Mouse (Mus musculus): Measurements from ENCODE around the gene Snx32. TPM values are rescaled to one million over a fixed set of nuclear protein-coding genes. Genes with fewer than 3 reads are reported as not detected.

Gene Snx32
- polyA plus RNA-seq, 1 experiment from 2014 or later, result 3.0 TPM

DNA sequence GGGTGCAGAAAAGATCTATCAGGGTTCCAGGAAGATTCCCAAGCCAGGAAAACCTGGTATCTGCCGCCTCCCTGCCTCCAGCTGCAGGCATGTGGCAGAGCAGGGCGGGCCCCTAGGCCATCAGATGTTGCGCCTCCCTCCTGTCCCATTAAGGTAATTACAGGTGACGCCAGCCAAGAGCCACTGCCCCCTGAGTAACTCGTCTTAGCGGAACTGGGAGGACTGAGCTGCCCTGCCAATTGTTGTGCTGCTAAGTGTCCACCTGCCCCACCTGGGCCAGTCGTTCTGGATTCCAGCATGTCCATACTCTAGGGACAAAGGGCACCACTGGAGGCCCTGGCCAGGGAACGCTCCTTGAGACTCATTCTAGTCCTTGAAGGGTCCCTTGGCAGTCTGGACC, 43.5 kb upstream of the Snx32 start:
- no peak for ATAC-seq
- Histone ChIP-seq H3K4me1 (ENCODE audit: insufficient read depth) (no peaks in the 10 kb centered on the region), H3K9ac (replicated peaks) (no peak overlapping the region), H3K4me3 (ENCODE audit: low read depth, low read length) (no peak overlapping the region), H3K9me3 (ENCODE audit: low read length) (no peaks in the 10 kb centered on the region), H3K27me3 (ENCODE audit: insufficient read depth, low read length) (peaks cover 23% of the 10 kb centered on the region), H3K36me3 (replicated peaks; ENCODE audit: insufficient read depth, low read length) (no peaks in the 10 kb centered on the region), H3K27ac (ENCODE audit: low read depth) (no peak overlapping the region), H3K4me2 (ENCODE audit: low read depth, low read length) (no peak overlapping the region)
- 70% methylated on average over 8 of the region's 8 CpGs for WGBS (ENCODE audit: insufficient replicate concordance)
- no peak for DNase-seq
- TF ChIP-seq EP300 (IDR thresholded peaks at IDR 0.05; ENCODE audit: low read depth), result no peak
- no peak for TF ChIP-seq CTCF (IDR thresholded peaks at IDR 0.05; ENCODE audit: low read depth)

DNA sequence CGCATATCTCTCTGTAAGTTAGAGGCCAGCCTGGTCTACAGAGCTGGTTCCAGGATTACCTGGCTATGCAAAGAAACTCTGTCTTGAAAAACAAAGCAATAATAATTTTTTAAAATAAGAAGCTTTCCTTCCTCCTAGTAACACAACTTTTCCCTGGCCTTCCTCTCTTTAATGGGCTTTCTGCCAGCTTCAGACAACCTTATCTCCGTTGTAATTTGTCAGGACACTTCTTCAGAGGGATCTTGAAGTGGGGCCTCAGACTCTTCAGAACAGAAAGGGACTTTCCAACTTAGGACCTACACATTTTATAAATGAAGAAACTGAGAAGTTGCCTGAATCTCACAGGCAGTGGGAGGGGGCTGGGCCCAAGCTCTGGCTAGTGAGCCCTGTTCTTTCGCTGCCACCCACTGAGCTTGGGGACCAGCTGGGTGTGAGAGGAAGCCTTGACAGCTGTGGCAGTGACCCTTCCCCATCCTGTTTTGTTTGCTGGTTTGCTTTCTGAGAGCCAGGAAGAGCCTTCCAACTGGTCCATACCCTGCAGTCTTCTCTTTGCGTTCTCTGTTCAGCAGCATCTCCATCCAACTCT, 37.2 kb upstream of the Snx32 start:
- 57% methylated on average over 4 of the region's 4 CpGs for WGBS (ENCODE audit: insufficient replicate concordance)
- H3K9ac ChIP-seq (replicated peaks), result no peak overlapping the region

DNA sequence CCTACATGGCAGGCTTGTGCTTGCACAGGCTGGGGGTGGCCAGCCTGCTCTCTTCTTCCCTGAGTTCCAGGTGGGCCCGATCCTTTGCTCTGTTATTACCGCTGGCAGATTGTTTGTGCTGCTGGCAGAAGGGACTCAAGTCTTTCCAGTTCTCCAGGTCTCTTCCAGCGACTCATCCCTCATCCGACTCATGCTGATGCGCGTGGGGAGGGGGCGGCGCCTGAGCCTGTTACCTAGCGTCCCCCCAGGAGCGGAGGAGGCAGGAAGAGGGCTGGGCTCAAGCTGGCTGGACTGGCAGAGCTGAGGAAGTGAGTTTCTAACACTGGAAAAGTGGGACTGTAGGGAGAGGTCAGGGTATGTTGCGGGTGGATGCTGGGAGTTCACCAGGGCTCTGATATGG, 33.7 kb upstream of the Snx32 start:
- Histone ChIP-seq H3K4me2 (ENCODE audit: low read depth, low read length) (no peak overlapping the region), H3K27ac (ENCODE audit: low read depth) (no peak overlapping the region), H3K9me3 (ENCODE audit: low read length) (no peaks in the 10 kb centered on the region), H3K4me1 (ENCODE audit: insufficient read depth) (no peaks in the 10 kb centered on the region), H3K36me3 (replicated peaks; ENCODE audit: insufficient read depth, low read length) (no peaks in the 10 kb centered on the region), H3K4me3 (ENCODE audit: low read depth, low read length) (no peak overlapping the region), H3K27me3 (ENCODE audit: insufficient read depth, low read length) (no peaks in the 10 kb centered on the region), H3K9ac (replicated peaks) (no peak overlapping the region)
- no peak for DNase-seq
- no peak for TF ChIP-seq CTCF (IDR thresholded peaks at IDR 0.05; ENCODE audit: low read depth)
- TF ChIP-seq EP300 (IDR thresholded peaks at IDR 0.05; ENCODE audit: low read depth), result no peak
- no peak for ATAC-seq
- 69% methylated on average over 11 of the region's 11 CpGs for WGBS (ENCODE audit: insufficient replicate concordance)

More for the DNA sequence above, 37.2 kb upstream of the Snx32 start:
- TF ChIP-seq CTCF (IDR thresholded peaks at IDR 0.05; ENCODE audit: low read depth) (no peak), EP300 (IDR thresholded peaks at IDR 0.05; ENCODE audit: low read depth) (no peak)
- Histone ChIP-seq H3K27me3 (ENCODE audit: insufficient read depth, low read length) (no peaks in the 10 kb centered on the region), H3K4me2 (ENCODE audit: low read depth, low read length) (no peak overlapping the region), H3K27ac (ENCODE audit: low read depth) (no peak overlapping the region), H3K4me1 (ENCODE audit: insufficient read depth) (no peaks in the 10 kb centered on the region), H3K4me3 (ENCODE audit: low read depth, low read length) (no peak overlapping the region), H3K9me3 (ENCODE audit: low read length) (no peaks in the 10 kb centered on the region), H3K36me3 (replicated peaks; ENCODE audit: insufficient read depth, low read length) (no peaks in the 10 kb centered on the region)
- ATAC-seq, result no peak
- no peak for DNase-seq

DNA sequence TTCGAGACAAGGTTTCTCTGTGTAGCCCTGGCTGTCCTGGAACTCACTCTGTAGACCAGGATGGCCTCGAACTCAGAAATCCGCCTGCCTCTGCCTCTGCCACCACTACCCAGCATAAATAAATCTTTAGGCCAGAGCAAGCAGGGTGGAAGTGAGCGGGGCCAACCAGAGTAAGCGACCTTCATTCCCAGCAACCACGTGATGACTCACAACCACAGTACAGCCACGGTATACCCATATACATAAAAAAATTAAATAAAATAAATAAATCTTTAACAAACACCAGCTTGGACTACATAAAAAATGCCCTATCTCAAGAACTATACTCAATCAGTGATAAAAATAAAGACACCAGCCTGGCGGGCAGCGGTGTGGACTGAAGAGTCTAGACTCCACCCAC, 33.0 kb upstream of the Snx32 start:
- H3K27me3 ChIP-seq (ENCODE audit: insufficient read depth, low read length), result no peaks in the 10 kb centered on the region
- TF ChIP-seq EP300 (IDR thresholded peaks at IDR 0.05; ENCODE audit: low read depth), result no peak
- no peak for TF ChIP-seq CTCF (IDR thresholded peaks at IDR 0.05; ENCODE audit: low read depth)
- H3K9ac ChIP-seq (replicated peaks), result no peak overlapping the region
- no peaks in the 10 kb centered on the region for H3K36me3 ChIP-seq (replicated peaks; ENCODE audit: insufficient read depth, low read length)
- no peaks in the 10 kb centered on the region for H3K4me1 ChIP-seq (ENCODE audit: insufficient read depth)
- H3K9me3 ChIP-seq (ENCODE audit: low read length), result no peaks in the 10 kb centered on the region
- DNase-seq (no peak), ATAC-seq (no peak)
- 75% methylated on average over 9 of the region's 9 CpGs for WGBS (ENCODE audit: insufficient replicate concordance)
- no peak overlapping the region for H3K4me3 ChIP-seq (ENCODE audit: low read depth, low read length)
- H3K27ac ChIP-seq (ENCODE audit: low read depth), result no peak overlapping the region
- H3K4me2 ChIP-seq (ENCODE audit: low read depth, low read length), result no peak overlapping the region

DNA sequence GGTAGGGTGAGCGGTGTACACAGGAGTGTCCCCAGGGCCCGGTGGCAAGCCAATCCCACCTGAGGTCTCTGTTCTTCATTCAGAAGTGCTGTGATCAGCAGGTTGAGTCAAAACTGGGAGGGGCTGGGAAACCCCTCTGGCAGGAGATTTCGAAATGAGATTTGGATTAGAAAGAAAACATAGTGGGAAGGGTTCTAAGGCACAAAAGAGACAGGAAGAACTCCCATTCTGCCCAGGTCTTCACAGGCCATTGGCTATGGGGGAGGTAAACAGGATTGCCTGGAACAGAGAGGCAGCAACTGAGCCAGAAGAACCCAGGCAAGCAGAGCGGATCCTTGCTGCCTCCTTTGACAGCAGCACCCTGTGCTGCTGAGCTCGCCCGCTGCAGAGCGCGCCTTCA, 28.4 kb upstream of the Snx32 start:
- H3K4me1 ChIP-seq (ENCODE audit: insufficient read depth), result no peaks in the 10 kb centered on the region
- no peaks in the 10 kb centered on the region for H3K9me3 ChIP-seq (ENCODE audit: low read length)
- no peak overlapping the region for H3K27ac ChIP-seq (ENCODE audit: low read depth)
- no peak overlapping the region for H3K9ac ChIP-seq (replicated peaks)
- H3K36me3 ChIP-seq (replicated peaks; ENCODE audit: insufficient read depth, low read length), result no peaks in the 10 kb centered on the region
- no peak overlapping the region for H3K4me2 ChIP-seq (ENCODE audit: low read depth, low read length)
- no peak for ATAC-seq
- no peak overlapping the region for H3K4me3 ChIP-seq (ENCODE audit: low read depth, low read length)
- TF ChIP-seq EP300 (IDR thresholded peaks at IDR 0.05; ENCODE audit: low read depth), result no peak
- no peak for TF ChIP-seq CTCF (IDR thresholded peaks at IDR 0.05; ENCODE audit: low read depth)
- WGBS (ENCODE audit: insufficient replicate concordance), result 80% methylated on average over 8 of the region's 8 CpGs
- DNase-seq, result no peak
- no peaks in the 10 kb centered on the region for H3K27me3 ChIP-seq (ENCODE audit: insufficient read depth, low read length)

DNA sequence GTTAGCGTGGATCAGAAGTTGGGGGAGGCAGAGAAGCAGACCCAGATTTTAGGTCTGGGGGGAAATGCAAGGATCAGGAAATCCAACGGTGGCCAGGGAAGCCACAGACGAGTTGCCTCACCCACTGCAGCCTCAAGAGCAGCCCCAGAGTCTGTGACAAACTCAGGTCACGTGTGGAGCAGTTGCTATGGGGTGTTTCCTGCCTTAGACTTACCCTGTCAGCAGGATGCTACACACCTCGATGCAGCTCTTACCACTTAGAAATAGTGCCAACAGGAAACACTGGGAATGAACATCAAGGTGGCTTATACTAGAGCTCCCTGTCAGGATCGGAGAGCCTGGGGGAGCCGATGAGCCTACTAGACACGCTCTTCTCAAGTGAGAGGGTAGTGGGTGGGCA, 22.2 kb upstream of the Snx32 start:
- Histone ChIP-seq H3K4me3 (ENCODE audit: low read depth, low read length) (no peak overlapping the region), H3K27me3 (ENCODE audit: insufficient read depth, low read length) (no peaks in the 10 kb centered on the region), H3K36me3 (replicated peaks; ENCODE audit: insufficient read depth, low read length) (no peaks in the 10 kb centered on the region), H3K4me1 (ENCODE audit: insufficient read depth) (peaks cover 5% of the 10 kb centered on the region), H3K9ac (replicated peaks) (no peak overlapping the region), H3K4me2 (ENCODE audit: low read depth, low read length) (no peak overlapping the region), H3K27ac (ENCODE audit: low read depth) (no peak overlapping the region), H3K9me3 (ENCODE audit: low read length) (no peaks in the 10 kb centered on the region)
- no peak for TF ChIP-seq CTCF (IDR thresholded peaks at IDR 0.05; ENCODE audit: low read depth)
- no peak for TF ChIP-seq EP300 (IDR thresholded peaks at IDR 0.05; ENCODE audit: low read depth)
- 58% methylated on average over 8 of the region's 8 CpGs for whole genome bisulfite sequencing (ENCODE audit: insufficient replicate concordance)
- ATAC-seq (no peak), DNase-seq (no peak)

DNA sequence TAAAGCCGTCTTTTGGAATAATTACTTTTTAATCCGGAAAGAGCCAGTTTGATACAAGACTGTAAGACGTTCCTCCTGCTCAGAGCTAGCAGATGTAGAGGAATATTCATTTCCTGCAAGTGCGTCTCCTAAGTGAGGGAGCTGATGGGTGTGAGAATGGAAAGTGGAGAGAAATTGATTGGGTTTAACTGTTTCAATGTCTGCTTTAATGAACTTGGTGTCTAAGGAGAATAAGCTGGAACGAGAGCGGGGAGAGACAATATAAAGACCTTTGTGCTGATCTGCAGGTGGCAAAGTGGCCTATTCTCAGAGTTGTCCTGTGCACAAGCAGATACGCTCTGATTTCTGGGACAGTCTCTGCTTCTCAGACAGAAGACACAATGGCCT, 19.8 kb upstream of the Snx32 start:
- Histone ChIP-seq H3K4me3 (ENCODE audit: low read depth, low read length) (no peak overlapping the region), H3K27me3 (ENCODE audit: insufficient read depth, low read length) (no peaks in the 10 kb centered on the region), H3K4me1 (ENCODE audit: insufficient read depth) (peaks cover 5% of the 10 kb centered on the region), H3K36me3 (replicated peaks; ENCODE audit: insufficient read depth, low read length) (no peaks in the 10 kb centered on the region), H3K27ac (ENCODE audit: low read depth) (no peak overlapping the region), H3K9me3 (ENCODE audit: low read length) (no peaks in the 10 kb centered on the region), H3K9ac (replicated peaks) (no peak overlapping the region), H3K4me2 (ENCODE audit: low read depth, low read length) (peak overlapping the region; percentile 62; the same call in 1 of the 2 replicates)
- WGBS (ENCODE audit: insufficient replicate concordance), result 68% methylated on average over 7 of the region's 7 CpGs
- ATAC-seq (no peak), DNase-seq (no peak)
- TF ChIP-seq EP300 (IDR thresholded peaks at IDR 0.05; ENCODE audit: low read depth), result no peak
- TF ChIP-seq CTCF (IDR thresholded peaks at IDR 0.05; ENCODE audit: low read depth), result no peak
